Mouse (Mus musculus): ENCODE measurements at regions not wholly inside any gene's neighbourhood (a gene's known extent, or its start where the extent isn't known, plus 50 kb on each side); places are given as distances from the start of the nearest gene placed in this dataset.

GRCm38 (mm10) chr5:75467916-75468315 is 106.8 kb upstream of the Kit start:
- no peak for DNase-seq (ENCODE audit: low spot score)

GRCm38 (mm10) chr5:75471010-75471409 is 103.7 kb upstream of the Kit start:
- no peak for DNase-seq (ENCODE audit: low spot score)

GRCm38 (mm10) chr5:75472484-75472883 is 102.2 kb upstream of the Kit start:
- DNase-seq (ENCODE audit: low spot score), result no peak

- no peak for DNase-seq (ENCODE audit: low spot score)
These were observed 99.3 kb upstream of the Kit start for GRCm38 (mm10) chr5:75475414-75475813.

GRCm38 (mm10) chr5:75478499-75478898 is 96.2 kb upstream of the Kit start:
- DNase-seq (ENCODE audit: low spot score), result no peak

GRCm38 (mm10) chr5:75479149-75479548 is 95.6 kb upstream of the Kit start:
- DNase-seq (ENCODE audit: low spot score), result no peak

- DNase-seq (ENCODE audit: low spot score), result no peak
These were observed 93.1 kb upstream of the Kit start for GRCm38 (mm10) chr5:75481595-75481994.

GRCm38 (mm10) chr5:75484330-75484729 is 90.4 kb upstream of the Kit start:
- DNase-seq (ENCODE audit: low spot score), result no peak

GRCm38 (mm10) chr5:75490806-75491205 is 83.9 kb upstream of the Kit start:
- no peak for DNase-seq (ENCODE audit: low spot score)

- DNase-seq (ENCODE audit: low spot score), result no peak
These were observed 80.6 kb upstream of the Kit start for GRCm38 (mm10) chr5:75494143-75494542.

GRCm38 (mm10) chr5:75499053-75499452 is 75.7 kb upstream of the Kit start:
- no peak for DNase-seq (ENCODE audit: low spot score)

- DNase-seq (ENCODE audit: low spot score), result no peak
These were observed 75.0 kb upstream of the Kit start for GRCm38 (mm10) chr5:75499695-75500094.

GRCm38 (mm10) chr5:75500654-75501416 is 73.9 kb upstream of the Kit start:
- DNase-seq (ENCODE audit: low spot score), result no peak

- DNase-seq (ENCODE audit: low spot score), result no peak
These were observed 71.0 kb upstream of the Kit start for GRCm38 (mm10) chr5:75503673-75504072.

- no peak for DNase-seq (ENCODE audit: low spot score)
These were observed 61.9 kb upstream of the Kit start for GRCm38 (mm10) chr5:75512521-75513422.

GRCm38 (mm10) chr5:75518213-75518612 is 56.5 kb upstream of the Kit start:
- DNase-seq (ENCODE audit: low spot score), result no peak

- DNase-seq (ENCODE audit: low spot score), result no peak
These were observed 51.6 kb upstream of the Kit start for GRCm38 (mm10) chr5:75523041-75523678.
